Mouse (Mus musculus) kidney, postnatal 0 days (tissue): ENCODE measurements around the gene Mrpl41. TPM values are rescaled to one million over a fixed set of nuclear protein-coding genes. Genes with fewer than 3 reads are reported as not detected.
A peak's percentile ranks its signal among the peaks of the same experiment; 100 is the strongest.

Experiments
- ATAC-seq: fragments of 200-750 bp; cut with Nextera tagmentation; replicated peaks from 2 replicates; pipeline ENCODE4 v1.8.0; 2017; ENCODE audit warnings: low read depth, moderate number of reproducible peaks, moderate TSS enrichment, moderate library complexity; ENCODE audit not compliant: low FRiP score
- DNase-seq: peaks from one replicate; pipeline ENCODE4 v3.0.0-alpha.2; 2016; ENCODE audit warnings: low spot score
- H3K27ac ChIP-seq: fragments of 300-500 bp; sonication (generic); 2 replicates; pipeline ENCODE4 v1.5.1; 2014; ENCODE audit warnings: mild to moderate bottlenecking
- H3K27me3 ChIP-seq: fragments of 300-500 bp; sonication (generic); 2 replicates; pipeline ENCODE4 v1.6.1; 2014; ENCODE audit warnings: low read length, mixed read lengths; ENCODE audit not compliant: insufficient read depth
- H3K36me3 ChIP-seq: fragments of 300-500 bp; sonication (generic); 2 replicates; pipeline ENCODE4 v1.6.1; 2014; ENCODE audit warnings: low read length, mixed read lengths; ENCODE audit not compliant: insufficient read depth
- H3K4me1 ChIP-seq: fragments of 300-500 bp; sonication (generic); replicated peaks from 2 replicates; pipeline ENCODE4 v1.6.1; 2014; ENCODE audit warnings: antibody characterized with exemption, low read length, mixed read lengths; ENCODE audit not compliant: insufficient read depth
- H3K4me2 ChIP-seq: fragments of 300-500 bp; sonication (generic); 2 replicates; pipeline ENCODE4 v1.6.1; 2014; ENCODE audit warnings: mild to moderate bottlenecking, low read length, moderate library complexity, mixed read lengths
- H3K4me3 ChIP-seq: fragments of 300-500 bp; sonication (generic); replicated peaks from 2 replicates; pipeline ENCODE4 v1.5.1; 2014; ENCODE audit warnings: low read depth, low read length
- H3K9ac ChIP-seq: fragments of 300-500 bp; sonication (generic); 2 replicates; pipeline ENCODE4 v1.6.1; 2014; ENCODE audit warnings: low read depth, low read length
- H3K9me3 ChIP-seq: fragments of 300-500 bp; sonication (generic); replicated peaks from 2 replicates; pipeline ENCODE4 v1.6.1; 2016; ENCODE audit warnings: low read length, inconsistent platforms, mixed read lengths
- CTCF ChIP-seq: IDR thresholded peaks from 2 replicates; pipeline ENCODE4 v1.5.1; 2016; ENCODE audit warnings: antibody characterized with exemption, low read depth, mild to moderate bottlenecking, moderate library complexity
- WGBS: fragments of 180-500 bp; shearing (Covaris S2); extraction: QIAGEN DNeasy Blood & Tissue Kit; methylation state at CpG from one replicate; pipeline ENCODE4 v1.1.7; 2014; 5-methylcytosine and 5-hydroxymethylcytosine counted together
- polyA plus RNA-seq: library from polyadenylated mRNA; unstranded; fragments of >200 nt; fragmentation: Nextera tagmentation; extraction: Ambion mirVana; gene quantifications from 2 replicates; pipeline ENCODE4 v1.2.1, GENCODE M21; 2015

Gene Mrpl41
- polyA plus RNA-seq, 1 experiment from 2014 or later = 157 TPM

DNA sequence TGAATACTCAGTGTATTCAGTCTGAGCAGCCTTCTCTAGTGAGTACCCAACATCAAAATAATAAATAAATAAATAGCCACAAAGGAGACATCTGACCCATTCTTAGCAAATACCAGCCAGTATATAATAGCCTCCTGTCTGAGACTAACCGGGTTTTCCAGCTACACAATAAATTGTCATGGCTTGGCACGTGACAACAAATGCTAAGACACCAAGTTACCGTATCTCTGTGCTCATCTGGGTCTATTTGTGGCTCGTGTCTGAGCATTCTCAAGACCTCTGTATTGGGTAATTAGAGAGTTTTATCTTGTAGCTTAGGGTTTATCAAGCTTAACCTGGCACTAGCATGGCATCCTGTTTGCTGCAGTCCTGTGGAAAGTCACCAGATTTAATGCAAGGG, 32.8 kb downstream of the Mrpl41 start:
- Histone ChIP-seq H3K9me3 (no peaks in the 10 kb centered on the region), H3K4me3 (no peak overlapping the region), H3K27ac (no peak overlapping the region), H3K9ac (no peak overlapping the region), H3K4me2 (no peak overlapping the region), H3K36me3 (no peaks in the 10 kb centered on the region), H3K27me3 (no peaks in the 10 kb centered on the region), H3K4me1 (no peaks in the 10 kb centered on the region)
- no peak for DNase-seq
- WGBS = 60% methylated on average over 4 of the region's 4 CpGs
- no peak for ATAC-seq
- no peak for TF ChIP-seq CTCF

DNA sequence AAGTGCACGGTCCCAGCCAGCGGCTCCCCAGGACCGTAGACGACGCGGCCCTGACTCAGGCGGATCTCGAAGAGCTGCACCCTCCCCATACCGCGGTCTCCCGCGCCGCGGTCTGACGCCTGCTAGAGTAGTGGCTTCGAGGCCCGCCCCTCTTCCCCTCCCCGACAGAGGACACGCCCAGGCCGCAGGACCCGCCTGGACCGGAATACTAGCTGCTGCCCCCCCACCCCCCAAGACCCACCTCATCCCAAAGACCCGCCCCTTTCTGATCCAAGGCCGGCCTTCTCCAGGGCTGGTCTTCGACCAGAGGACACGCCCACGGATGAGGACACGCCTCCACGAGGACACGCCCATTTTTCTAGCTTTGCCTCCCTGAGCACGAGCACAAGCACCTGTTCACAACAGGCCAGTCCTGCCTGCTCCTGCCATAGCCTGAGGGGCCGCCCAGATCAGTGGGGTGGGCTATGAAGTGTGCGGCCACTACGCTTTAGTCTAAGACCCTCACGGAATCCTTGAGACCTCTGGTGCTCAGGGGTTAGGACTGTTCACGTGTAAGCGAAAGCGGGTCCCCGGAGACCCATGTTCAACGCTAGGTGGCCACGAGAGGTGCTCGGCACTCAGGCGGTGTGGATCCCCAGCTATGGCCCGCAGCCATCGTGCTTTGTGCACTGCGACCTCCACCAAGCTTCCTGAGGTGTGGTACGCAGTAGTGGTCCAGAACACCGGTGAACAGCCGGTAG, 39.7 kb downstream of the Mrpl41 start, which contains the start of gene Arrdc1:
Gene Arrdc1 (minus strand): TSS at position 196 of the 740 bp plus-strand sequence.
- Histone ChIP-seq H3K9ac (peak within 1 kb of the TSS; percentile 62), H3K36me3 (no peaks in the 10 kb centered on the region), H3K27ac (peak within 1 kb of the TSS; percentile 86), H3K4me1 (peaks cover 10% of the 10 kb centered on the region; the same call in 1 of the 2 replicates), H3K4me3 (peak within 1 kb of the TSS; percentile 51), H3K4me2 (peak within 1 kb of the TSS; percentile 72), H3K27me3 (no peaks in the 10 kb centered on the region), H3K9me3 (no peaks in the 10 kb centered on the region)
- DNase-seq (peak; percentile 98), ATAC-seq (peak; percentile 93)
- under 1% methylated on average over 49 of the region's 49 CpGs for WGBS
- peak; percentile 66 for TF ChIP-seq CTCF

DNA sequence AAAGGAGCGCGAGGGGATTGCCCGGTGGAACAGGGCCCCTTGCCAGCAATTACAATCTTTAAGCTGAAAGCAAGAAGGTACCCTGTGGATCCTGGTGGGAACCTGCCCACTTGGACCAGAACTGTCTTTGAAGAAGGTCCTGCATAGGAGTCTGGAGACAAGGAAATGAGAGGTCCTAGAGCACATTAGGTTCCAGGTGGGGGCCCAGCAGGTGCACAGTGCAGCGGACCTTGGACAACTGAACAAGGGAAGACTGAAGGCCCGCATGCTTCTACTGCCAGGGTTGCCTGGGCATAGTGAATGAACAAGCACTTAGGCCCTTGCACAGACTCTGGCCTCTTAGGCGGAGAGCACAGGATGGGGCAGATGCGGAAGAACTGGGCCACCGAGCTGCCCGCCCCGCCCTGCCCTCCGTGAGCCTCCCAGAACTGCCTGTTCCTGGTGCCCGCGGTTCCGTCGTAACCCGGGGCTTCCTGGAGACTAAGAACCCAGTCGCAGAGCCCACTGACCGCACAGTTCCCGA, 40.4 kb downstream of the Mrpl41 start:
- ATAC-seq = peak; percentile 78
- 5% methylated on average over 19 of the region's 19 CpGs for WGBS

DNA sequence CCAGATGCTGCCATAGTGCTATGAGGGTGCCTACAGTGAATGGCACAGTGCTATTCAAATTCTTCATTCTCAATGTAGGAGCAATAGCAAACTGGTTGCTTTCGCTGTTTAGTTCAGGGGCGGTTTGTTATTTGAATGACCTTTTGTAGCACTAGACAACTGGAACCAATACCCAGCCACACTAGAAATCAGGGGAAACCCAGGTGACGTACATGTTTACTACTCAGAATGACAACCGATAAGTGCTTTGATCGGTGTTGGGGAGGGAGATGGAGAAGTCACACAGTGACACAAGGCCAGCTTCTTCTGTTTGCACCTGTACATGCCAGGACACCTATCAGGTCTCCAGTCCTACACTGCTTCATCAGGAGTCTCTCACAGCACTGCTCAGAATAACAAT, 45.3 kb downstream of the Mrpl41 start:
- Histone ChIP-seq H3K9ac (no peak overlapping the region), H3K36me3 (0 out of 2 replicates have a peak, but pooled peaks cover 5% of the 10 kb centered on the region), H3K27ac (peak overlapping the region; percentile 76; the same call in 1 of the 2 replicates), H3K27me3 (no peaks in the 10 kb centered on the region), H3K9me3 (no peaks in the 10 kb centered on the region), H3K4me2 (no peak overlapping the region), H3K4me3 (no peak overlapping the region), H3K4me1 (peaks cover 26% of the 10 kb centered on the region; the same call in 1 of the 2 replicates)
- WGBS = 93% methylated on average over 5 of the region's 5 CpGs
- TF ChIP-seq CTCF = no peak
- DNase-seq (no peak), ATAC-seq (no peak)

More for the DNA sequence above, 40.4 kb downstream of the Mrpl41 start:
- Histone ChIP-seq H3K9ac (peak overlapping the region; percentile 62), H3K9me3 (no peaks in the 10 kb centered on the region), H3K4me1 (peaks cover 10% of the 10 kb centered on the region; the same call in 1 of the 2 replicates), H3K27me3 (no peaks in the 10 kb centered on the region), H3K27ac (peak overlapping the region; percentile 86), H3K4me3 (peak overlapping the region; percentile 51), H3K4me2 (peak overlapping the region; percentile 72), H3K36me3 (no peaks in the 10 kb centered on the region)
- DNase-seq = peak; percentile 52
- TF ChIP-seq CTCF = no peak

DNA sequence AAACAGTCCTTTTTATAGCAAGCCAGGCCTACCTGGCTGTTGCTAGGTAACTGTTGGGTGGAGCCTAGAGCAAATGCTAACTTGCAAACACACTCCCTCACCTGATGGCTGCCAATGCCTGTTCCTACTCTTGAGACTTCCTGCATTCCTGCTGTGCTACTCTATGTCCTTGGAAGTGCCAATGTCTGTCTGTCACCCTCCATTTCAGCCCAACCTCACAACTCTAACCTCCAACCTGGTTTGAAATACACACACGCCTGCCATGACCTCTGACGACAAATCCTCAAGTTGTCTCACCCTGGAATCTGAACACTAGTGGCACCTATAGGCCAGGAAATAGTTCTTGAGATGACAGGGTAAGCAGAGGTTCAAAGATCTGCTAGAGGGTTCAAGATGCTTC, 45.8 kb downstream of the Mrpl41 start:
- no peak overlapping the region for H3K4me2 ChIP-seq
- ATAC-seq = no peak; the same call in 1 of the 2 replicates
- H3K9me3 ChIP-seq = no peaks in the 10 kb centered on the region
- 48% methylated on average over 2 of the region's 2 CpGs for WGBS
- no peak overlapping the region for H3K4me3 ChIP-seq
- peak overlapping the region; percentile 76; the same call in 1 of the 2 replicates for H3K27ac ChIP-seq
- DNase-seq = no peak
- no peak for TF ChIP-seq CTCF
- H3K4me1 ChIP-seq = peaks cover 22% of the 10 kb centered on the region; the same call in 1 of the 2 replicates
- no peak overlapping the region for H3K9ac ChIP-seq
- 0 out of 2 replicates have a peak, but pooled peaks cover 5% of the 10 kb centered on the region for H3K36me3 ChIP-seq
- no peaks in the 10 kb centered on the region for H3K27me3 ChIP-seq

DNA sequence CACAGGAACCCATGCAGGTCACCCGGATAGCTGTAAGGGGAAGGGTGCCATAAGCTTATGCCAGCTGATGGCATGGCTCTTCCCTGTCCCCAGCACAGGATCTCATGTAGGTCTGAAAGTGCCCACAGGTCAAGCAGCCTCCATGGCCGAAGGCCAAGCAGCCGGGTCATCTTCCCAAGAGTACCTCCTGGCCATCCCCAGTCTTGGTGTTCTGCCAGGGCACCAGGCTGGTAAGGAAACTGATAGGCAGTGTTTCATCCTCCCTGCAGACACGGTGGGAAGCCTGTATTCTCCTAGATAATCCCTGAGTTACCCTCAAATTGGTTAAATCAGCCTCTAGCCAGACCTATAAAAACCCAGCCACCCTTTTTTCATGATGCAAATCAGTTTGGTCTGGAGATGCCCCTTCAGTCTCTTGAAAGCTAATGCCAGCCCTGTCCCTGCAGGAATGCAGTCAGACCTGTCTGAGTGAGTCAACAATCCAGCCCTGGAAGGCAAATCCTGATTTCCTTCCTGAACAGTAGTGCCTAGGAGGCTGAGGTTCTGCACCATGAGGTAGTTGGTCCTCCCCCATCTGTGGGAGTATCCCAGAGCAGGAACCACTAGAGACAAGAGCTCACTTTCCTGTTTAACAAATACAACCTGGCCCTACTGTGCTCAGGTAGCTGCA, 47.0 kb downstream of the Mrpl41 start:
- 52% methylated on average over 4 of the region's 4 CpGs for WGBS
- Histone ChIP-seq H3K9ac (no peak overlapping the region), H3K36me3 (0 out of 2 replicates have a peak, but pooled peaks cover 5% of the 10 kb centered on the region), H3K4me3 (no peak overlapping the region), H3K27ac (peak overlapping the region; percentile 76), H3K4me1 (peaks cover 17% of the 10 kb centered on the region; the same call in 1 of the 2 replicates), H3K9me3 (no peaks in the 10 kb centered on the region), H3K27me3 (no peaks in the 10 kb centered on the region), H3K4me2 (0 out of 2 replicates have a peak overlapping the region, but pooled peaks have one; percentile 2)
- peak; percentile 83 for ATAC-seq
- DNase-seq = peak; percentile 40
- TF ChIP-seq CTCF = no peak
